Mouse (Mus musculus): ENCODE results near the gene Acat2.

DNA sequence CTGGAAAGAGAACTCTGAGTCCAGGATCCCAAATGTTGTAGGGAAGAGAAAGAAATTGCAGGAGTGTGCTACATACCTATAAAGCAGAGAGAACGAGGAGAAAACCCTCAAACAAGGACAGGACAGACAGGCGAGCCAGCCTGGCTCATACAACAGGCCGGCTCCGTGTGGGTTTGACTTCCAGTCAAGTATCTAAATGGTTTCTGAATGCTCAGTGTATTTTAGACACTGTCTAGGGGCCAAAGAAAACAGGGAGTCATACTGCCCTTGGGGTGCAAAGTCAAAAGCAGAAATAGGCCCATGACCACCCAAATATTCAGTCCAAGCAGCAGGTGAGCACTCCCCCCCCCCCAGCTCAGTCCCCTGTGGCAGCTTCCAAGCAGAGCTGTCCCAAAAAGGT is 54.7 kb downstream of the Acat2 start:
- TF ChIP-seq CTCF (IDR thresholded peaks at IDR 0.05; ENCODE audit: borderline replicate concordance, insufficient read depth, low read depth, low read length), result no peak
- no peak for TF ChIP-seq POLR2A (IDR thresholded peaks at IDR 0.05; ENCODE audit: borderline replicate concordance, insufficient read depth, low read length)
